Mouse (Mus musculus) lung, adult 18-20 months (tissue): ENCODE measurements around the gene Fah.

Experiments used
- DNase-seq, 2 experiments: peaks; one replicate each; pipeline ENCODE4 v3.0.0; 2022; ENCODE audit warnings: mixed read lengths in 2 of 2

The Fah gene

GRCm38 (mm10) chr7:84594087-84594916 lies 12.2 kb downstream of the Fah start:
- DNase-seq = peak; percentile 15 to 35

- no peak for DNase-seq
These were observed 15.2 kb downstream of the Fah start for GRCm38 (mm10) chr7:84591347-84591746.

- no peak for DNase-seq
These were observed 15.9 kb downstream of the Fah start for GRCm38 (mm10) chr7:84590622-84591021.

GRCm38 (mm10) chr7:84587101-84587783 lies 19.3 kb downstream of the Fah start:
- no peak for DNase-seq

GRCm38 (mm10) chr7:84586360-84587100 lies 20.0 kb downstream of the Fah start:
- DNase-seq = no peak

- DNase-seq = no peak
These were observed 21.4 kb downstream of the Fah start for GRCm38 (mm10) chr7:84585086-84585485.

- DNase-seq = no peak
These were observed 26.8 kb downstream of the Fah start for GRCm38 (mm10) chr7:84579769-84580168.

- no peak for DNase-seq
These were observed 27.7 kb downstream of the Fah start for GRCm38 (mm10) chr7:84578841-84579240.

- DNase-seq = no peak
These were observed 29.5 kb downstream of the Fah start for GRCm38 (mm10) chr7:84577034-84577433.

GRCm38 (mm10) chr7:84566200-84566599 lies 40.3 kb downstream of the Fah start:
- DNase-seq = no peak

- DNase-seq = no peak
These were observed 42.3 kb downstream of the Fah start for GRCm38 (mm10) chr7:84564236-84564635.

- peak in 1 of 2 experiments; percentile 23 for DNase-seq
These were observed 46.0 kb downstream of the Fah start for GRCm38 (mm10) chr7:84560500-84560899.

- no peak for DNase-seq
These were observed 49.2 kb downstream of the Fah start for GRCm38 (mm10) chr7:84557332-84557731.

- DNase-seq = no peak
These were observed 51.2 kb downstream of the Fah start for GRCm38 (mm10) chr7:84555294-84555693.

- no peak for DNase-seq
These were observed 55.0 kb downstream of the Fah start for GRCm38 (mm10) chr7:84551472-84551871.

- DNase-seq = no peak
These were observed 59.9 kb downstream of the Fah start for GRCm38 (mm10) chr7:84546667-84547066.

GRCm38 (mm10) chr7:84544946-84545345 lies 61.6 kb downstream of the Fah start:
- no peak for DNase-seq
